Mouse (Mus musculus) liver, embryonic 14.5 days (tissue): ENCODE measurements around the gene Pik3cb. TPM values are rescaled to one million over a fixed set of nuclear protein-coding genes. Genes with fewer than 3 reads are reported as not detected.

Experiments
- ATAC-seq: fragments of 200-750 bp; cut with Nextera tagmentation; 2 replicates; pipeline ENCODE4 v1.8.0; 2017; ENCODE audit warnings: moderate number of reproducible peaks, mild to moderate bottlenecking, moderate library complexity; ENCODE audit not compliant: insufficient read depth
- DNase-seq, 3 experiments: peaks; one replicate each; pipeline ENCODE4 v3.0.0-alpha.2; 2012 to 2013; ENCODE audit warnings: low read depth in 3 of 3, low spot score in 3 of 3
- H3K27ac ChIP-seq: fragments of 300-500 bp; sonication (generic); 2 replicates; pipeline ENCODE4 v1.5.1; 2014; ENCODE audit warnings: moderate library complexity, mild to moderate bottlenecking, control low read depth, inconsistent platforms
- H3K27me3 ChIP-seq: fragments of 300-500 bp; sonication (generic); 2 replicates; pipeline ENCODE4 v1.6.1; 2014; ENCODE audit warnings: mild to moderate bottlenecking, low read length, moderate library complexity; ENCODE audit not compliant: control insufficient read depth, insufficient read depth
- H3K36me3 ChIP-seq: fragments of 300-500 bp; sonication (generic); replicated peaks from 2 replicates; pipeline ENCODE4 v1.6.1; 2014; ENCODE audit warnings: low read depth; ENCODE audit not compliant: control insufficient read depth, insufficient read depth
- H3K4me1 ChIP-seq, 2 experiments: fragments of 200-500 bp in 1 of 2; fragments of 300-500 bp in 1 of 2; sonication (generic) in 1 of 2; replicated peaks; 2 replicates each; pipeline ENCODE4 v1.6.1; 2012 to 2014; ENCODE audit warnings: antibody characterized with exemption in 1 of 2, inconsistent platforms in 1 of 2, low read length in 1 of 2; ENCODE audit not compliant: control insufficient read depth in 2 of 2, insufficient read depth in 2 of 2
- H3K4me2 ChIP-seq: fragments of 300-500 bp; sonication (generic); 2 replicates; pipeline ENCODE4 v1.6.1; 2014; ENCODE audit warnings: low read depth, mild to moderate bottlenecking, control low read depth, moderate library complexity
- H3K4me3 ChIP-seq, 2 experiments: fragments of 200-500 bp in 1 of 2; fragments of 300-500 bp in 1 of 2; sonication (generic) in 1 of 2; 2 replicates each; pipeline ENCODE4 v1.5.1; 2012 to 2014; ENCODE audit warnings: low read depth in 2 of 2, low read length in 2 of 2, mild to moderate bottlenecking in 2 of 2, control low read depth in 1 of 2, inconsistent platforms in 1 of 2, moderate library complexity in 1 of 2; ENCODE audit not compliant: insufficient read depth in 1 of 2
- H3K9ac ChIP-seq: fragments of 300-500 bp; sonication (generic); replicated peaks from 2 replicates; pipeline ENCODE4 v1.6.1; 2014; ENCODE audit warnings: mild to moderate bottlenecking, control low read depth, moderate library complexity
- H3K9me3 ChIP-seq: fragments of 300-500 bp; sonication (generic); 2 replicates; pipeline ENCODE4 v1.6.1; 2016; ENCODE audit warnings: low read length, mixed read lengths; ENCODE audit not compliant: control insufficient read depth
- CTCF ChIP-seq: IDR thresholded peaks from 2 replicates; pipeline ENCODE4 v1.5.1; 2016; ENCODE audit warnings: antibody characterized with exemption, low read depth, control low read depth
- EP300 ChIP-seq: IDR thresholded peaks from 2 replicates; pipeline ENCODE4 v1.6.1; 2016; ENCODE audit warnings: antibody characterized with exemption, low read depth
- WGBS: fragments of 180-500 bp; shearing (Covaris S2); extraction: QIAGEN DNeasy Blood & Tissue Kit; methylation state at CpG from one replicate; pipeline ENCODE4 v1.1.7; 2014; ENCODE audit not compliant: insufficient replicate concordance; 5-methylcytosine and 5-hydroxymethylcytosine counted together
- polyA plus RNA-seq, 2 experiments: library from polyadenylated mRNA; depleted of rRNA in 1 of 2; stranded (reverse) in 1 of 2; unstranded in 1 of 2; fragments of >200 nt; fragmentation: Nextera tagmentation in 1 of 2; extraction: Ambion mirVana in 1 of 2; gene quantifications; 2 replicates each; pipeline versions ENCODE4 v1.2.1 to v1.2.3; 2012 to 2014

Gene Pik3cb
- polyA plus RNA-seq, 2 experiments, result 2.3 to 4.3 TPM

- WGBS, result 85% methylated on average over 4 of the region's 4 CpGs
- Histone ChIP-seq H3K4me1 (no peaks in the 10 kb centered on the region), H3K27me3 (no peaks in the 10 kb centered on the region), H3K4me2 (no peak overlapping the region), H3K4me3 (no peak overlapping the region), H3K27ac (no peak overlapping the region), H3K36me3 (peaks cover 16% of the 10 kb centered on the region), H3K9ac (no peak overlapping the region), H3K9me3 (no peaks in the 10 kb centered on the region)
- DNase-seq (no peak), ATAC-seq (no peak)
- no peak for TF ChIP-seq CTCF
- TF ChIP-seq EP300, result no peak
Measured at GRCm38 (mm10) chr9:99042641-99043040, 97.8 kb downstream of the Pik3cb start.

- 68% methylated on average over 9 of the region's 9 CpGs for WGBS
- Histone ChIP-seq H3K4me2 (no peak overlapping the region), H3K4me3 (no peak overlapping the region), H3K27me3 (no peaks in the 10 kb centered on the region), H3K9me3 (no peaks in the 10 kb centered on the region), H3K36me3 (peaks cover 16% of the 10 kb centered on the region), H3K9ac (no peak overlapping the region), H3K27ac (no peak overlapping the region), H3K4me1 (no peaks in the 10 kb centered on the region)
- no peak for ATAC-seq
- no peak for TF ChIP-seq EP300
- TF ChIP-seq CTCF, result no peak
- DNase-seq, result no peak
Measured at GRCm38 (mm10) chr9:99041994-99042393, 98.4 kb downstream of the Pik3cb start.

- Histone ChIP-seq H3K27me3 (no peaks in the 10 kb centered on the region), H3K27ac (no peak within 1 kb of the TSS), H3K9ac (no peak within 1 kb of the TSS), H3K4me3 (no peak within 1 kb of the TSS), H3K9me3 (no peaks in the 10 kb centered on the region), H3K36me3 (peaks cover 7% of the 10 kb centered on the region; the same call in 1 of the 2 replicates), H3K4me2 (no peak within 1 kb of the TSS), H3K4me1 (no peaks in the 10 kb centered on the region)
- 85% methylated on average over 12 of the region's 12 CpGs for WGBS
- DNase-seq (no peak), ATAC-seq (no peak)
- no peak for TF ChIP-seq CTCF
- no peak for TF ChIP-seq EP300
Measured at GRCm38 (mm10) chr9:99035575-99035974, 104.8 kb downstream of the Pik3cb start, which contains the start of gene Gm1123. Gene Gm1123 (minus strand): TSS chr9:99035715.

GRCm38 (mm10) chr9:99034111-99034510 lies 106.3 kb downstream of the Pik3cb start:
- H3K27me3 ChIP-seq, result no peaks in the 10 kb centered on the region
- H3K9me3 ChIP-seq, result no peaks in the 10 kb centered on the region
- no peaks in the 10 kb centered on the region; the same call in 1 of the 2 replicates for H3K36me3 ChIP-seq
- ATAC-seq (no peak), DNase-seq (no peak)
- TF ChIP-seq EP300 (no peak), CTCF (no peak)
- H3K4me2 ChIP-seq, result no peak overlapping the region
- H3K9ac ChIP-seq, result no peak overlapping the region
- no peaks in the 10 kb centered on the region for H3K4me1 ChIP-seq
- H3K4me3 ChIP-seq, result no peak overlapping the region
- 72% methylated on average over 8 of the region's 8 CpGs for WGBS
- no peak overlapping the region for H3K27ac ChIP-seq

GRCm38 (mm10) chr9:99032031-99032430 lies 108.4 kb downstream of the Pik3cb start:
- TF ChIP-seq EP300, result no peak
- no peak for TF ChIP-seq CTCF
- WGBS, result 75% methylated on average over 8 of the region's 8 CpGs
- Histone ChIP-seq H3K27me3 (no peaks in the 10 kb centered on the region), H3K4me3 (no peak overlapping the region), H3K9ac (no peak overlapping the region), H3K4me2 (no peak overlapping the region), H3K36me3 (no peaks in the 10 kb centered on the region), H3K4me1 (no peaks in the 10 kb centered on the region), H3K27ac (no peak overlapping the region), H3K9me3 (no peaks in the 10 kb centered on the region)
- ATAC-seq, result no peak
- DNase-seq, result no peak
